Mouse (Mus musculus): ENCODE data around the gene Copa.

- TF ChIP-seq POLR2A (IDR thresholded peaks at IDR 0.05; ENCODE audit: insufficient read depth, low read length) (no peak), EP300 (IDR thresholded peaks at IDR 0.05; ENCODE audit: insufficient read depth, low read depth, low read length) (no peak), CTCF (IDR thresholded peaks at IDR 0.05; ENCODE audit: low read depth, low read length) (no peak)
Observed at GRCm38 (mm10) chr1:172155518-172155917, 73.2 kb downstream of the Copa start.

Measured in ES-Bruce4 (cell line).